Mouse (Mus musculus): ENCODE measurements at regions not wholly inside any gene's neighbourhood (a gene's known extent, or its start where the extent isn't known, plus 50 kb on each side); places are given as distances from the start of the nearest gene placed in this dataset.
"Not testable (repeated sequence)": the region's sequence is repeated elsewhere in the genome, so short reads cannot be mapped to it uniquely, and the experiment has no call there.

DNA sequence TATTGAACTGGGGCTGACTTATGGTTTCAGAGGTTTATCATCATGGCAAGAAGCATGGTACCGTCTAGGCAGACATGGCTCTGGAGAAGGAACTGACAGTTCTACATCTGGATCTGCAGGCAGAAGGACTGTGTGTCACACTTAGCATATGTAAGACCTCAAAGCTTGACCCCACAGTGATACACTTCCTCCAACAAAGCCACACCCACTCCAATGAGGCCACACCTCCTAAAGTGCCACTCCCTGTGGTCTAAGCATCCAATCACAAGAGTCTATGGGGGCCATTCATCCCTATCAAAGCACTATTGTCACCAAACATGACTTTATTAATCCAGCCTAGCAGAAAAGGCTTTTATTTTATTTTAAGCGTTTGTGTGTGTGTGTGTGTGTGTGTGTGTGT lies 96.2 kb upstream of the Fam3c start:
- no peaks in the 10 kb centered on the region for H3K4me1 ChIP-seq (replicated peaks; ENCODE audit: control insufficient read depth, insufficient read depth, low read length)
- H3K9ac ChIP-seq (replicated peaks; ENCODE audit: low read depth, low read length), result no peak overlapping the region
- H3K4me3 ChIP-seq (replicated peaks; ENCODE audit: low read length), result no peak overlapping the region
- no peak overlapping the region for H3K27ac ChIP-seq (ENCODE audit: low read length)
- ATAC-seq, result no peak
- no peak overlapping the region for H3K4me2 ChIP-seq (ENCODE audit: low read length)
- whole genome bisulfite sequencing, result 68% methylated on average over 2 of the region's 2 CpGs
- H3K9me3 ChIP-seq (ENCODE audit: control insufficient read depth, low read length), result no peaks in the 10 kb centered on the region
- no peaks in the 10 kb centered on the region for H3K36me3 ChIP-seq (ENCODE audit: control insufficient read depth, insufficient read depth)
- H3K27me3 ChIP-seq (replicated peaks; ENCODE audit: control insufficient read depth, insufficient read depth, low read length), result no peaks in the 10 kb centered on the region

DNA sequence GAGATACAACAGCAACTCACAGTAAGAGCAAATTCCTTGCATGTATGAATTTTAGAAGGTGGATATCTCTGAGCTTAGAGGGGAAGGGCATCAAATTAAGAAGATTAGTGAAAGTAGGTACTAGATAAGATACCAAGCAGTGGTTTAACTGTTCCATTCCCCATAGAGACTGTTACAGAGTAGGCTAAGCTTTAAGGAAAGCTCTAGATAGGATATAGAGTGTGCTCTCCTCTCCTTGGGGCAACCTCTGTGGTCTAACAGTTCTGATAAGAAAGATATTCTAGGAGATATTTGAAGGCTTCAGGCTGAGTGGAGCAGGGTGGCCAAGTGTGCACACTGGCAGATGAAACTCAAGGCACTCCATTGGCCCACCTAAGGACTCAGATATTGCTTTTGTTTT lies 94.5 kb upstream of the Fam3c start:
- Histone ChIP-seq H3K27me3 (replicated peaks; ENCODE audit: control insufficient read depth, insufficient read depth, low read length) (no peaks in the 10 kb centered on the region), H3K27ac (ENCODE audit: low read length) (no peak overlapping the region), H3K4me1 (replicated peaks; ENCODE audit: control insufficient read depth, insufficient read depth, low read length) (no peaks in the 10 kb centered on the region), H3K9me3 (ENCODE audit: control insufficient read depth, low read length) (no peaks in the 10 kb centered on the region), H3K9ac (replicated peaks; ENCODE audit: low read depth, low read length) (no peak overlapping the region), H3K4me3 (replicated peaks; ENCODE audit: low read length) (no peak overlapping the region), H3K36me3 (ENCODE audit: control insufficient read depth, insufficient read depth) (no peaks in the 10 kb centered on the region), H3K4me2 (ENCODE audit: low read length) (no peak overlapping the region)
- no peak for ATAC-seq

DNA sequence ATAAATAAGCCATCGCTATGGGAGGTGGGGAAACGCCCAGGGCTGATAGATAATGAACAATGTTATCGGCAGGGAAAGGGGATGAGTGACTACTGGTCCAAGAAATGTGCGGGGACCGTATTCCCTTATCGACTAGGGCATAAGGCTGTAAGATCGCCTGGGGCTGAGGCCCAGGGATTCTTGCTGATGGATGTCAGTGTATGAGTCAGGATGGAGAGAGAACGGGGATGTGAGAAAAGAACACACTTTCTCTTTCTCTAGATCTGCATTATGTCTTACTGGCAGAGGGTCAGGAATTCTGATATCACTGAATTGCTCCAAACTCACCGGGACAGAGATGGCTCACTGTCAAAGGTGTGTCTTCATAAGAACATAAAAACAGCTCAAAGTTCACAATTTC lies 92.9 kb upstream of the Fam3c start:
- Histone ChIP-seq H3K9me3 (ENCODE audit: control insufficient read depth, low read length) (no peaks in the 10 kb centered on the region), H3K4me3 (replicated peaks; ENCODE audit: low read length) (no peak overlapping the region), H3K27ac (ENCODE audit: low read length) (no peak overlapping the region), H3K4me2 (ENCODE audit: low read length) (no peak overlapping the region), H3K4me1 (replicated peaks; ENCODE audit: control insufficient read depth, insufficient read depth, low read length) (no peaks in the 10 kb centered on the region), H3K36me3 (ENCODE audit: control insufficient read depth, insufficient read depth) (no peaks in the 10 kb centered on the region), H3K27me3 (replicated peaks; ENCODE audit: control insufficient read depth, insufficient read depth, low read length) (no peaks in the 10 kb centered on the region), H3K9ac (replicated peaks; ENCODE audit: low read depth, low read length) (no peak overlapping the region)
- WGBS, result 92% methylated on average over 9 of the region's 9 CpGs
- ATAC-seq, result no peak

DNA sequence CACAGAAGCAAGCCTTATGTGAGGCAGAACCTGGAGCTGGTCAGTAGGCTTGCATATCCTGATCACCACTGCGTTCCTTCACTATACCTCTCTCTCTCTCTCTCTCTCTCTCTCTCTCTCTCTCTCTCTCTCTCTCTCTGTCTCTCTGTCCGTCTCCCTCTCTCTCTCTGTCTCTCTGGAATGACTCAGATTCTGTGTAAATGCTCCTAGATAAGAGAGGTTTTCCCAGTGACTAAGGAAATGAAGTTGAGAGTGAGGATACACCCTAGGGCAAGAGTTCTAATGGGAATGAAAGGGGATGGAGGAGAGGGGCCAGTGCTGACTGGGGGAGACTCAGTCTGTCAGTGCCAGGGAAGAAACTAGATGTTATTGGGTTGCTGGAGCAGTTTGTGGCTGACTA lies 91.6 kb upstream of the Fam3c start:
- no peaks in the 10 kb centered on the region for H3K27me3 ChIP-seq (replicated peaks; ENCODE audit: control insufficient read depth, insufficient read depth, low read length)
- no peak overlapping the region for H3K9ac ChIP-seq (replicated peaks; ENCODE audit: low read depth, low read length)
- H3K4me2 ChIP-seq (ENCODE audit: low read length), result no peak overlapping the region
- WGBS, result 88% methylated on average over 2 of the region's 2 CpGs
- no peak overlapping the region for H3K4me3 ChIP-seq (replicated peaks; ENCODE audit: low read length)
- no peak for ATAC-seq
- no peak overlapping the region for H3K27ac ChIP-seq (ENCODE audit: low read length)
- H3K9me3 ChIP-seq (ENCODE audit: control insufficient read depth, low read length), result no peaks in the 10 kb centered on the region
- H3K36me3 ChIP-seq (ENCODE audit: control insufficient read depth, insufficient read depth), result no peaks in the 10 kb centered on the region
- H3K4me1 ChIP-seq (replicated peaks; ENCODE audit: control insufficient read depth, insufficient read depth, low read length), result peaks cover 5% of the 10 kb centered on the region

DNA sequence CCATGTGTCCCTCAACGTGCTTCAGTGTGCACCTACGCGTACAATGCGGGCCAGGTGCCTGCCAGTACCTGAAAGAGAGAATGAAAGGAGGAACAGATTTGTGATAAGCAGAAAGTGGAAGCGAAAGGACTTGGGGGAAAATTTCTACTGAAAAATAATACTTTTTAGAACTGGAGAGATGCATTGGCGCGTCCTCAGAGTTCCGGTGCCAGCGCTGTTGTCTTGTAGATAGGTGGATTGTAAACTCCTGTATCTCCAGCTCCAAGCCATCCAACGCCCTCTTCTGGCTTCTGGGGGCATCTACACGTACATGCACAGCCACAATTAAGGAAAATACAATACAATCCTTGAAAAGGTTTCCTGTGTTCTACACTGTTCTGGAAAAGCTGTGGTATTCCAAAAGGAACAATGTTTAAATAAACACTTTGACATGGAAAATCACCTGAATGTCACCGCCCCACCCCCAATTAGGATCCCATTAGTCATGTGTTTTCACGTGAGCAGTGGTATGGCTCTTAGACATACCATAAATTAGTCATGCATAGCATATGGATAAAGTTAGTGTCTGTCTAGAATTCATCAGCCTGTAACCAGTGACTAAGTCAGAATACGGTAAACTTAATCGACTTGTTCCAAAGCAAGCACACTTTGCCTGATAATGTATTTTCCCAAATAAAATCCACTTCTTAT lies 90.7 kb upstream of the Fam3c start:
- Histone ChIP-seq H3K27ac (ENCODE audit: low read length) (no peak overlapping the region), H3K9ac (replicated peaks; ENCODE audit: low read depth, low read length) (no peak overlapping the region), H3K4me1 (replicated peaks; ENCODE audit: control insufficient read depth, insufficient read depth, low read length) (peaks cover 5% of the 10 kb centered on the region), H3K9me3 (ENCODE audit: control insufficient read depth, low read length) (no peaks in the 10 kb centered on the region), H3K4me3 (replicated peaks; ENCODE audit: low read length) (no peak overlapping the region), H3K27me3 (replicated peaks; ENCODE audit: control insufficient read depth, insufficient read depth, low read length) (no peaks in the 10 kb centered on the region), H3K4me2 (ENCODE audit: low read length) (no peak overlapping the region), H3K36me3 (ENCODE audit: control insufficient read depth, insufficient read depth) (no peaks in the 10 kb centered on the region)
- no peak for ATAC-seq
- 86% methylated on average over 15 of the region's 15 CpGs for WGBS

DNA sequence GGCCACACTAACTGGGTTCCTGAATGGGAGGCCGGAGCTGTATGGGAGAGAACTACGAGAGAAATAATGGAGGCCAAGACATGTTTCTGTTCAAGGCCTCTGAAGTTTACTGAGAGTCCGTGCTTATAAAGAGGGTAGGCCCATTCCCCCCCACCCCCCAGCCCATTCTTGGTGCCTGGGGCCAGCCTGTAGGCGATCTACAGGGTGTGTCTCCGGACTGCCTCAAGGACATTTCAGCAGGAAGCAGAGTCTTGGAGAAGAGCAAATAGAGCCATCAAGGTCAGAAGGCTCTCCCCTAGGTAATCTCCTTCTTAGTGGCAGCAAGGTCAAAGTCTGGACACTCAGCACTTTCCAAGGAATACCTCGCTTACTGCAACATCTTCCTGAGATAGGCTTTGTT lies 88.8 kb upstream of the Fam3c start:
- WGBS, result 90% methylated on average over 6 of the region's 6 CpGs
- ATAC-seq, result not testable (repeated sequence)

DNA sequence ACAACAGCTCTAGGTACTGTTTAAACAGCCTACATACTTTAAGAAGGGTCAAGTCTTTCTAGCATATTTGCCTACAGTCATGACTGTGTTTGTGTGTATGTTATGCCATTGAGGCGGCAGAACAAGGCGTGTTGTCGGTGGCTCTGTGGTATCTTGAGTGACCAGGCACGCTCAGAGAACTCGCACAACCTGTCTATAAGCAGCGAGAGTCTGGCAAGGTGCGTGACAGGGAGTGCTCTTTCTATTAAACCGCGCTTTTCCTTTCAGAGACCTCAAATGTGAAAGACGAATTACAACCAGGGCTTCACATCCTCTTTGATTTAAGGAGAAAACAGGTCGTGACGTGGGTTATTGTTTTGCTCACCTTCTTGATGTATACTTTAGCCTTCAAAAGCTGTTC lies 88.2 kb upstream of the Fam3c start:
- Histone ChIP-seq H3K27ac (ENCODE audit: low read length) (no peak overlapping the region), H3K9me3 (ENCODE audit: control insufficient read depth, low read length) (no peaks in the 10 kb centered on the region), H3K4me3 (replicated peaks; ENCODE audit: low read length) (no peak overlapping the region), H3K9ac (replicated peaks; ENCODE audit: low read depth, low read length) (no peak overlapping the region), H3K36me3 (ENCODE audit: control insufficient read depth, insufficient read depth) (no peaks in the 10 kb centered on the region), H3K27me3 (replicated peaks; ENCODE audit: control insufficient read depth, insufficient read depth, low read length) (no peaks in the 10 kb centered on the region), H3K4me2 (ENCODE audit: low read length) (no peak overlapping the region), H3K4me1 (replicated peaks; ENCODE audit: control insufficient read depth, insufficient read depth, low read length) (peaks cover 5% of the 10 kb centered on the region)
- WGBS, result 92% methylated on average over 12 of the region's 12 CpGs
- ATAC-seq, result no peak

More for the DNA sequence above, 88.8 kb upstream of the Fam3c start:
- H3K36me3 ChIP-seq (ENCODE audit: control insufficient read depth, insufficient read depth); H3K27me3 ChIP-seq (replicated peaks; ENCODE audit: control insufficient read depth, insufficient read depth, low read length); H3K9me3 ChIP-seq (ENCODE audit: control insufficient read depth, low read length); H3K4me2 ChIP-seq (ENCODE audit: low read length); H3K27ac ChIP-seq (ENCODE audit: low read length); H3K9ac ChIP-seq (replicated peaks; ENCODE audit: low read depth, low read length); H3K4me1 ChIP-seq (replicated peaks; ENCODE audit: control insufficient read depth, insufficient read depth, low read length); H3K4me3 ChIP-seq (replicated peaks; ENCODE audit: low read length): not testable (repeated sequence)

DNA sequence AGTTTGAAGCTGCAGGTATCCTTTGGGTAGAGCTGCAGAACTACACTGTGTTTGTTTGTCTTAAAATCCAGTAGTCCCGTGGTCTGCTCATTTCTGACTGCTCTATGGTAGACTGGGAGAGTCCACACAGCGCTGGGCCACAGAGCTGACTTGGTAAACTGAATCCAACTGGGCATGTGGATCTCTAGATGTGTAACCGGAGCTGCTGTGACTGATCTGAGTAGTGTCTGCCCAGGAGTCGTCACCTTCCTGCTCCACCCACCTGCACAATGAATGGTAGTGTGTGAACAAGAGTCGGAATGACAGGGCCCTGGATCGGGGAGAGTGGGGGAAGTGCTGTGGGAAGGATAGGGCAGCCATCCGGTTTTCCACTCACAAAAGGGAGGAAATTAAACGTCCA lies 87.5 kb upstream of the Fam3c start:
- Histone ChIP-seq H3K4me1 (replicated peaks; ENCODE audit: control insufficient read depth, insufficient read depth, low read length) (peaks cover 5% of the 10 kb centered on the region), H3K27me3 (replicated peaks; ENCODE audit: control insufficient read depth, insufficient read depth, low read length) (no peaks in the 10 kb centered on the region), H3K4me2 (ENCODE audit: low read length) (no peak overlapping the region), H3K9me3 (ENCODE audit: control insufficient read depth, low read length) (no peaks in the 10 kb centered on the region), H3K4me3 (replicated peaks; ENCODE audit: low read length) (no peak overlapping the region), H3K36me3 (ENCODE audit: control insufficient read depth, insufficient read depth) (no peaks in the 10 kb centered on the region), H3K27ac (ENCODE audit: low read length) (no peak overlapping the region), H3K9ac (replicated peaks; ENCODE audit: low read depth, low read length) (no peak overlapping the region)
- WGBS, result 38% methylated on average over 8 of the region's 8 CpGs
- ATAC-seq, result peak; percentile 63

DNA sequence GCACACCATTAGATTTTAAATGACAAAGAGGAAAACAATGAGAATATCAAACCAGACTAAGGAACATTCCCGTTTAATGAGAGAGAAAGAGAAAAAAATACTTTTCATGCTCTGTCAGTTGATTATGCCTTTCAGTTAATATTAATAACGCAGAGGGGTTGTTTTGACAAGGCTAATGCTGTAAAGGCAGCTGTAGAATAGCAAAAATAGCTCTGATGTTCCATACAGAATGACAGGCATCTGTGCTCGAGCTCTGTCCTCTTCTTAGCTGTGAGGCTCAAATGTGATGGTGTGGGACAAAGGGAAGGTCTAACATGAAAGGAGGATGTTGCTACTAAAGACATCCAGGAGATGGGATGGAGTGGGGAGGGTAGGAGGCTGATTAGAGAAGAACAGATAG lies 87.1 kb upstream of the Fam3c start:
- no peaks in the 10 kb centered on the region for H3K36me3 ChIP-seq (ENCODE audit: control insufficient read depth, insufficient read depth)
- H3K27ac ChIP-seq (ENCODE audit: low read length), result no peak overlapping the region
- peak; percentile 79 for ATAC-seq
- 49% methylated on average over 3 of the region's 3 CpGs for WGBS
- H3K9ac ChIP-seq (replicated peaks; ENCODE audit: low read depth, low read length), result no peak overlapping the region
- H3K9me3 ChIP-seq (ENCODE audit: control insufficient read depth, low read length), result no peaks in the 10 kb centered on the region
- no peak overlapping the region for H3K4me3 ChIP-seq (replicated peaks; ENCODE audit: low read length)
- no peak overlapping the region for H3K4me2 ChIP-seq (ENCODE audit: low read length)
- no peaks in the 10 kb centered on the region for H3K27me3 ChIP-seq (replicated peaks; ENCODE audit: control insufficient read depth, insufficient read depth, low read length)
- peaks cover 5% of the 10 kb centered on the region for H3K4me1 ChIP-seq (replicated peaks; ENCODE audit: control insufficient read depth, insufficient read depth, low read length)

DNA sequence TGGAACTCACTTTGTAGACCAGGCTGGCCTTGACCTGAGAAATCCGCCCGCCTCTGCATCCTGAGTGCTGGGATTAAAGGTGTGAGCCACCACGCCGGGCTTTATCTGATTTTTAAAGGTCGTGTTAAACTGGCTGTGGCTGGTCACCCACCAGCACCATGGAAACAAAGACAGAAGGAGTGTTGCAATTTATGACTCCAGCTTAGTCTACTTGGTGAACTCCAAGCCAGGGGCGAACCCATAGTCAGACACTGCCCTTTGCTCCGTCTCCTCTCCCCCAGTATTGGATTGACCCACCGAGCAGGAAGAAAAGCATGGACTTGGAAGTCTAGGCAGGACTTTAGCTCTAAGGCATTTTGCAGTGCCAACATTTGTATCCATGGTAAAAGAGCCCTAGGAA lies 86.5 kb upstream of the Fam3c start:
- Histone ChIP-seq H3K27me3 (replicated peaks; ENCODE audit: control insufficient read depth, insufficient read depth, low read length) (no peaks in the 10 kb centered on the region), H3K27ac (ENCODE audit: low read length) (no peak overlapping the region), H3K4me2 (ENCODE audit: low read length) (no peak overlapping the region), H3K4me3 (replicated peaks; ENCODE audit: low read length) (no peak overlapping the region), H3K9ac (replicated peaks; ENCODE audit: low read depth, low read length) (no peak overlapping the region), H3K9me3 (ENCODE audit: control insufficient read depth, low read length) (no peaks in the 10 kb centered on the region), H3K4me1 (replicated peaks; ENCODE audit: control insufficient read depth, insufficient read depth, low read length) (peaks cover 5% of the 10 kb centered on the region), H3K36me3 (ENCODE audit: control insufficient read depth, insufficient read depth) (no peaks in the 10 kb centered on the region)
- 89% methylated on average over 8 of the region's 8 CpGs for WGBS
- peak; percentile 36; the same call in 1 of the 2 replicates for ATAC-seq
